ENCODE assay signal across 9 mouse cellular contexts in the genomic region with DNA sequence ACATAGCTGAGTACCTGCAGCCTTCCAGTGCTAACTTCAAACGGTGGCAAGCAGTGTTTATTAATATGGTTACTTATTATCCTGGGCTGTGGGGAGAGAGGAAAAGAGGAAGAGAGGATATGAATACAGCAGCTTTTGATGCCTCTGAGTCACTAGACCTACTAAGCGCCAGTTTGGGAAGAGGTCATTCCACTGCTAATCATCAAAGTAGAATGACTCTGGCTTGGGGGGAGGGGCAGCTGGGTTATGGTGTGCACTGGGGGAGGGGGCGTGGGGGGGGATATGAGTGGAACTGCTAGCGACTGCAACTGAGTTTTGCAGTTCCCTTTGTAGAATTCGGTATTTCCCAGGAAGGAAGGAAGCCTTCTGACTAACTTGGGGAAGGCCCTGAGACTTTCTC. TPM values are rescaled to one million over a fixed set of nuclear protein-coding genes. Genes with fewer than 3 reads are reported as not detected.
A peak's percentile ranks its signal among the peaks of the same experiment; 100 is the strongest.
DNase-seq lines count a peak whose midpoint lies in the region; ATAC-seq lines count a peak whose summit lies in the region.
"Had no signal": no experiment of that assay in that cellular context is flagged by ENCODE, and none has a peak within 500 bp of the region (broad histone marks: within the 10 kb centered on the region; RNA-seq: fewer than 3 reads in every experiment).

No protein-coding gene starts in this region.

- H3K9ac ChIP-seq in heart, embryonic 15.5 days = no peak overlapping the region
- peak overlapping the region; percentile 97 for H3K9ac ChIP-seq in embryonic facial prominence, embryonic 13.5 days
- H3K9ac ChIP-seq in hindbrain, embryonic 16.5 days (ENCODE audit: low read depth, low read length) = peak overlapping the region; percentile 89
- peak overlapping the region; percentile 32 for H3K9ac ChIP-seq in midbrain, embryonic 16.5 days (ENCODE audit: low read depth, low read length)
- H3K9ac ChIP-seq: liver, embryonic 14.5 days had no signal

- H3K4me1 ChIP-seq in heart, embryonic 15.5 days (replicated peaks) = peaks cover 62% of the 10 kb centered on the region
- peaks cover 66% of the 10 kb centered on the region for H3K4me1 ChIP-seq in embryonic facial prominence, embryonic 13.5 days
- H3K4me1 ChIP-seq in hindbrain, embryonic 16.5 days (ENCODE audit: control insufficient read depth, insufficient read depth, low read depth, low read length) = peaks cover 61% of the 10 kb centered on the region
- H3K4me1 ChIP-seq in midbrain, embryonic 16.5 days (ENCODE audit: control insufficient read depth, insufficient read depth, low read length) = peaks cover 69% of the 10 kb centered on the region

- H3K27ac ChIP-seq in heart, embryonic 15.5 days = no peak overlapping the region
- H3K27ac ChIP-seq in embryonic facial prominence, embryonic 13.5 days = peak overlapping the region; percentile 100
- H3K27ac ChIP-seq in hindbrain, embryonic 16.5 days (ENCODE audit: low read depth, low read length) = no peak overlapping the region
- peak overlapping the region; percentile 12; the same call in 1 of the 2 replicates for H3K27ac ChIP-seq in midbrain, embryonic 16.5 days (ENCODE audit: low read length)
- H3K27ac ChIP-seq: liver, embryonic 14.5 days had no signal

- peak overlapping the region; percentile 94; the same call in 1 of the 2 replicates for H3K4me3 ChIP-seq in heart, embryonic 15.5 days
- peak overlapping the region; percentile 91 for H3K4me3 ChIP-seq in embryonic facial prominence, embryonic 13.5 days
- peak overlapping the region; percentile 93 for H3K4me3 ChIP-seq in hindbrain, embryonic 16.5 days (ENCODE audit: low read length)
- peak overlapping the region; percentile 93 for H3K4me3 ChIP-seq in midbrain, embryonic 16.5 days (ENCODE audit: low read depth, low read length)

- intact Hi-C loops in heart, postnatal 10 days (cut with DNase I) = loop anchor here (2.0 to 5.0 kb wide), 3 partner anchors 172 to 477 kb away; no protein-coding TSS in a partner anchor

- peak overlapping the region; percentile 40; the same call in 1 of the 2 replicates for H3K4me2 ChIP-seq in heart, embryonic 15.5 days
- peak overlapping the region; percentile 90 for H3K4me2 ChIP-seq in embryonic facial prominence, embryonic 13.5 days
- peak overlapping the region; percentile 93 for H3K4me2 ChIP-seq in hindbrain, embryonic 16.5 days (ENCODE audit: low read length)
- peak overlapping the region; percentile 88 for H3K4me2 ChIP-seq in midbrain, embryonic 16.5 days (ENCODE audit: low read length)

- WGBS in heart, embryonic 15.5 days = 25% methylated on average over 5 of the region's 5 CpGs
- 7% methylated on average over 5 of the region's 5 CpGs for WGBS in embryonic facial prominence, embryonic 13.5 days
- 5% methylated on average over 5 of the region's 5 CpGs for WGBS in hindbrain, embryonic 16.5 days
- WGBS in midbrain, embryonic 16.5 days = 12% methylated on average over 5 of the region's 5 CpGs

- ATAC-seq in heart, embryonic 15.5 days (replicated peaks; ENCODE audit: insufficient number of reproducible peaks, insufficient read depth, low FRiP score, low read depth) = no peak
- no peak for ATAC-seq in embryonic facial prominence, embryonic 13.5 days (ENCODE audit: insufficient number of reproducible peaks, insufficient read depth, low FRiP score, low TSS enrichment, low read depth)
- ATAC-seq in hindbrain, embryonic 16.5 days = no peak
- no peak for ATAC-seq in midbrain, embryonic 16.5 days

- peaks cover 18% of the 10 kb centered on the region for H3K27me3 ChIP-seq in heart, embryonic 15.5 days
- H3K27me3 ChIP-seq in embryonic facial prominence, embryonic 13.5 days = no peaks in the 10 kb centered on the region
- H3K27me3 ChIP-seq in hindbrain, embryonic 16.5 days (replicated peaks; ENCODE audit: control insufficient read depth, insufficient read depth, low read length) = no peaks in the 10 kb centered on the region
- H3K27me3 ChIP-seq in midbrain, embryonic 16.5 days (ENCODE audit: control insufficient read depth, insufficient read depth, low read depth, low read length) = no peaks in the 10 kb centered on the region

- no peak for DNase-seq in heart, postnatal 10 days
- DNase-seq in frontal cortex, adult 2 months (ENCODE audit: extremely low spot score in 1 of 2, low spot score in 1 of 2) = no peak
- no peak for DNase-seq in right cerebral cortex, postnatal 10 days (ENCODE audit: low spot score in 2 of 2)
- no peak for DNase-seq in kidney, adult 9 months

- no peaks in the 10 kb centered on the region for H3K9me3 ChIP-seq in heart, embryonic 15.5 days (replicated peaks)
- H3K9me3 ChIP-seq in embryonic facial prominence, embryonic 13.5 days = no peaks in the 10 kb centered on the region
- H3K9me3 ChIP-seq in hindbrain, embryonic 16.5 days (ENCODE audit: control insufficient read depth, low read length) = no peaks in the 10 kb centered on the region
- H3K9me3 ChIP-seq in midbrain, embryonic 16.5 days (replicated peaks; ENCODE audit: control insufficient read depth, low read length, poor library complexity, severe bottlenecking) = no peaks in the 10 kb centered on the region

- no peaks in the 10 kb centered on the region for H3K36me3 ChIP-seq in heart, embryonic 15.5 days
- H3K36me3 ChIP-seq in embryonic facial prominence, embryonic 13.5 days = peaks cover 9% of the 10 kb centered on the region; the same call in 1 of the 2 replicates
- H3K36me3 ChIP-seq in hindbrain, embryonic 16.5 days (ENCODE audit: control insufficient read depth, insufficient read depth, low read length) = no peaks in the 10 kb centered on the region
- no peaks in the 10 kb centered on the region for H3K36me3 ChIP-seq in midbrain, embryonic 16.5 days (ENCODE audit: control insufficient read depth, insufficient read depth, low read length)

RNA-seq across cellular contexts. Expression of a gene that starts 4.2 kb away (rescaled TPM):
- polyA plus RNA-seq in heart, embryonic 15.5 days (2015; fragmentation: Nextera tagmentation; extraction: Ambion mirVana) = 1.7 and 2.3 TPM in 2 replicates
- total RNA-seq in heart, postnatal 10 days (2021) = 1 to 10 TPM; 5.4 to 6.0 TPM
- polyA plus RNA-seq in embryonic facial prominence, embryonic 13.5 days (2015; fragmentation: Nextera tagmentation; extraction: Ambion mirVana) = 17.4 and 25.1 TPM in 2 replicates
- polyA plus RNA-seq in hindbrain, embryonic 16.5 days (2015; fragmentation: Nextera tagmentation; extraction: Ambion mirVana) = 7.2 and 7.7 TPM in 2 replicates
- 9.3 and 11.3 TPM in 2 replicates for polyA plus RNA-seq in midbrain, embryonic 16.5 days (2015; fragmentation: Nextera tagmentation; extraction: Ambion mirVana)
- polyA plus RNA-seq in frontal cortex, adult 2 months (2012; rRNA removed) = 24.0 and 26.5 TPM in 2 replicates

Comparison
In these comparisons a context has a peak if more than half of its experiments do, and no peak if none do; other contexts are left out.
1. H3K27ac ChIP-seq: peak in embryonic facial prominence, embryonic 13.5 days (single experiment) and midbrain, embryonic 16.5 days (single experiment); none in heart, embryonic 15.5 days (single experiment) and hindbrain, embryonic 16.5 days (single experiment).
2. H3K4me2 ChIP-seq: peak in every context shown above with its lines; median percentile 93 in hindbrain, embryonic 16.5 days; 90 in embryonic facial prominence, embryonic 13.5 days; 88 in midbrain, embryonic 16.5 days; 40 in heart, embryonic 15.5 days.
3. Peak in every context shown above with its lines, with median percentiles within 50 percentile points of each other: H3K4me3 ChIP-seq.